Mouse (Mus musculus) limb, embryonic 14.5 days (tissue): ENCODE results near the gene Eepd1. TPM values are rescaled to one million over a fixed set of nuclear protein-coding genes. Genes with fewer than 3 reads are reported as not detected.

Experiments
- ATAC-seq: fragments of 200-750 bp; cut with Nextera tagmentation; 2 replicates; pipeline ENCODE4 v1.8.0; 2017; ENCODE audit warnings: low read depth, moderate number of reproducible peaks, moderate TSS enrichment; ENCODE audit not compliant: low FRiP score
- DNase-seq: peaks from one replicate; pipeline ENCODE4 v3.0.0-alpha.2; 2015; ENCODE audit warnings: low spot score
- H3K27ac ChIP-seq: fragments of 300-500 bp; sonication (generic); replicated peaks from 2 replicates; pipeline ENCODE4 v1.5.1; 2014; ENCODE audit warnings: low read depth, mild to moderate bottlenecking, low read length, moderate library complexity, mixed read lengths
- H3K27me3 ChIP-seq: fragments of 300-500 bp; sonication (generic); 2 replicates; pipeline ENCODE4 v1.6.1; 2014; ENCODE audit warnings: low read length, mixed read lengths; ENCODE audit not compliant: control insufficient read depth, insufficient read depth
- H3K36me3 ChIP-seq: fragments of 300-500 bp; sonication (generic); 2 replicates; pipeline ENCODE4 v1.6.1; 2014; ENCODE audit warnings: mild to moderate bottlenecking, low read length, moderate library complexity, mixed read lengths; ENCODE audit not compliant: control insufficient read depth, insufficient read depth
- H3K4me1 ChIP-seq: fragments of 300-500 bp; sonication (generic); 2 replicates; pipeline ENCODE4 v1.6.1; 2014; ENCODE audit warnings: antibody characterized with exemption, low read length, mixed read lengths; ENCODE audit not compliant: control insufficient read depth, insufficient read depth
- H3K4me2 ChIP-seq: fragments of 300-500 bp; sonication (generic); replicated peaks from 2 replicates; pipeline ENCODE4 v1.6.1; 2014; ENCODE audit warnings: low read depth, mild to moderate bottlenecking, low read length, moderate library complexity; ENCODE audit not compliant: severe bottlenecking
- H3K4me3 ChIP-seq: fragments of 300-500 bp; sonication (generic); replicated peaks from 2 replicates; pipeline ENCODE4 v1.5.1; 2014; ENCODE audit warnings: low read length
- H3K9ac ChIP-seq: fragments of 300-500 bp; sonication (generic); 2 replicates; pipeline ENCODE4 v1.6.1; 2014; ENCODE audit warnings: mild to moderate bottlenecking, low read depth, low read length, moderate library complexity; ENCODE audit not compliant: severe bottlenecking
- H3K9me3 ChIP-seq: fragments of 300-500 bp; sonication (generic); 2 replicates; pipeline ENCODE4 v1.6.1; 2016; ENCODE audit warnings: low read length; ENCODE audit not compliant: control insufficient read depth
- POLR2A ChIP-seq: fragments of 200-500 bp; IDR thresholded peaks from 2 replicates; pipeline ENCODE4 v1.8.0; 2012; ENCODE audit warnings: inconsistent platforms, mild to moderate bottlenecking, moderate library complexity, borderline replicate concordance; ENCODE audit not compliant: insufficient read depth, insufficient read length; ENCODE audit errors: extremely low read depth
- WGBS: fragments of 180-500 bp; shearing (Covaris S2); extraction: QIAGEN DNeasy Blood & Tissue Kit; methylation state at CpG from one replicate; pipeline ENCODE4 v1.1.7; 2014; 5-methylcytosine and 5-hydroxymethylcytosine counted together
- polyA plus RNA-seq, 2 experiments: library from polyadenylated mRNA; depleted of rRNA in 1 of 2; stranded (reverse) in 1 of 2; unstranded in 1 of 2; fragments of >200 nt; fragmentation: Nextera tagmentation in 1 of 2; extraction: Ambion mirVana in 1 of 2; gene quantifications; 2 replicates each; pipeline versions ENCODE4 v1.2.1 to v1.2.3; 2012 to 2014

Gene Eepd1
- polyA plus RNA-seq, 2 experiments = 10.6 to 17.2 TPM

- WGBS = 79% methylated on average over 6 of the region's 6 CpGs
Observed at GRCm38 (mm10) chr9:25554246-25554803, 73.0 kb downstream of the Eepd1 start.

GRCm38 (mm10) chr9:25555261-25555660 is 73.9 kb downstream of the Eepd1 start:
- Histone ChIP-seq H3K4me3 (no peak overlapping the region), H3K27me3 (no peaks in the 10 kb centered on the region), H3K9ac (no peak overlapping the region), H3K4me2 (no peak overlapping the region), H3K9me3 (no peaks in the 10 kb centered on the region), H3K27ac (no peak overlapping the region), H3K4me1 (peaks cover 5% of the 10 kb centered on the region; the same call in 1 of the 2 replicates), H3K36me3 (no peaks in the 10 kb centered on the region)
- no peak for DNase-seq
- 47% methylated on average over 6 of the region's 6 CpGs for WGBS
- TF ChIP-seq POLR2A = no peak
- no peak for ATAC-seq

More at GRCm38 (mm10) chr9:25554246-25554803, 73.0 kb downstream of the Eepd1 start:
- DNase-seq (no peak), ATAC-seq (no peak)
- Histone ChIP-seq H3K9me3 (no peaks in the 10 kb centered on the region), H3K27ac (no peak overlapping the region), H3K4me2 (no peak overlapping the region), H3K27me3 (no peaks in the 10 kb centered on the region), H3K36me3 (no peaks in the 10 kb centered on the region), H3K4me1 (no peaks in the 10 kb centered on the region; the same call in 1 of the 2 replicates), H3K4me3 (no peak overlapping the region), H3K9ac (no peak overlapping the region)
- TF ChIP-seq POLR2A = no peak

GRCm38 (mm10) chr9:25556008-25556407 is 74.7 kb downstream of the Eepd1 start:
- H3K27ac ChIP-seq = no peak overlapping the region
- no peak overlapping the region for H3K4me2 ChIP-seq
- no peak overlapping the region for H3K9ac ChIP-seq
- H3K4me3 ChIP-seq = no peak overlapping the region
- TF ChIP-seq POLR2A = no peak
- H3K4me1 ChIP-seq = 0 out of 2 replicates have a peak, but pooled peaks cover 5% of the 10 kb centered on the region
- DNase-seq = no peak
- no peaks in the 10 kb centered on the region for H3K36me3 ChIP-seq
- no peaks in the 10 kb centered on the region for H3K27me3 ChIP-seq
- WGBS = 81% methylated on average over 3 of the region's 3 CpGs
- H3K9me3 ChIP-seq = no peaks in the 10 kb centered on the region
- ATAC-seq = no peak

GRCm38 (mm10) chr9:25557378-25557777 is 76.0 kb downstream of the Eepd1 start:
- ATAC-seq (no peak), DNase-seq (no peak)
- 89% methylated on average over 2 of the region's 2 CpGs for WGBS
- Histone ChIP-seq H3K9ac (no peak overlapping the region), H3K4me2 (no peak overlapping the region), H3K27me3 (no peaks in the 10 kb centered on the region), H3K27ac (no peak overlapping the region), H3K4me3 (no peak overlapping the region), H3K9me3 (no peaks in the 10 kb centered on the region), H3K36me3 (no peaks in the 10 kb centered on the region), H3K4me1 (0 out of 2 replicates have a peak, but pooled peaks cover 5% of the 10 kb centered on the region)
- TF ChIP-seq POLR2A = no peak

DNA sequence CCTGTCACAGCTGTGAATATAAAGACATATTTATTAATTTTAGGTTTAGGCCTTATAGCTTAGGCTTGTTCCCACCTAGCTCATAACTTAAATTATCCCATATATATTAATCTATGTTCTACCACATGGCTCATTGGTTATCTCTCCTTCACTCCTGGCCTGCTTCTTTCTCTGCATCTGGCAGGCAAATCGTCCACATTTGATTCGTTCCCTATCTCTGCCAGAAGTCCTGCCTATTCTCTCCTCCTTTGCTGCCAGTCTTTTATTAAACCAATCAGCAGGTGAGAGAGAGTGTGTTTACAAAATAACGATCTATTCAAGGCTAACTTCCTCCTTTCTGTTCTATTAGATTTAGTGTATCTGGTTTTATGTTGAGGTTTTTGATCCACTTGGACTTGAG is 77.5 kb downstream of the Eepd1 start:
- no peak for ATAC-seq
- WGBS = 69% methylated on average over 3 of the region's 3 CpGs
- Histone ChIP-seq H3K9ac (no peak overlapping the region), H3K36me3 (no peaks in the 10 kb centered on the region), H3K27ac (no peak overlapping the region), H3K9me3 (no peaks in the 10 kb centered on the region), H3K27me3 (no peaks in the 10 kb centered on the region), H3K4me2 (no peak overlapping the region), H3K4me3 (no peak overlapping the region), H3K4me1 (0 out of 2 replicates have a peak, but pooled peaks cover 5% of the 10 kb centered on the region)
- no peak for TF ChIP-seq POLR2A
- no peak for DNase-seq
